Mouse (Mus musculus): ENCODE data around the gene Cst10. TPM values are rescaled to one million over a fixed set of nuclear protein-coding genes. Genes with fewer than 3 reads are reported as not detected.

Gene Cst10
- not detected for polyA plus RNA-seq (2012; fragmentation: generic; extraction: Trizol)

DNA sequence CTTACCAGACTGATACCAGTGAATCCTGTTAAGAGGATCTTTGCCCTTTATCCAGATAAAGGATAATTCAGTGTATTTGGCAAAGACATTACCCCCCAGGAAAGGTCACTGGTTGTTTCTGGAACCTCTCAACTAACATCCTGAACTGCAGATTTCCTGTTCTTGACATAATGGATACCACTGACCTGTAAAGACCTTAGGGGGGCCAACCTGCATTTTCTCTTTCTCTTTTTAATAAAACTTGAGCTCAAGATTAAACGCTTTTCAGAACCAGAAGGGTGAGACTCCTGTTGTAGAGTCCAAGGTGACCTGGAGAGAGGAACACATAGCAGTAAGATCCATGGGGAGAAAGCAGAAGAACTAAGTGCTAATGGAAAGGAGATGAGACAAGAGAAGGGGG, at the start of gene Cst10:
Cst10 (plus strand) TSS at position 301 of the 400 bp plus-strand sequence.

Data from C3H10T1/2 (cell line).